In the genomic region with DNA sequence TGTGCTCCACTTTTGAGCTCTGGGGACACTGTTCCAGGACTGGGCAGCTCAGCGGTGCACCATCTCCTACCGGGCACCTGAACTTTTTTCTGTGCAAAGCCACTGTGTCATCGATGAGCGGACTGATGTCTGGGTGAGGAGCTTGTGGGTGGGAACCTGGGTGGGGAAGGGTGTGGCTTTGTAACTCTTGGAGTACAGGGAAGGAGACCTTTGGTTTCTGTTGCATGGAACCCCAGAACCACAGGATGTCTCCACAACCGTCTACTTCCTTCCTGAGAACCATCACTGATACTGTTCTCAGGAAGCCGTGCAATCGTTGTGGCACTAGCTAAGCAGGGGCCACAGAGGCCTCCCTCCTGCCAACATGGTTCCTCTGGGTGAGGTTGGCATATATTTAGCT, we compare ENCODE assay signal across 18 mouse cellular contexts. TPM values are rescaled to one million over a fixed set of nuclear protein-coding genes. Genes with fewer than 3 reads are reported as not detected.
A peak's percentile ranks its signal among the peaks of the same experiment; 100 is the strongest.
DNase-seq lines count a peak whose midpoint lies in the region; ATAC-seq and TF ChIP-seq lines count a peak whose summit lies in the region.
"Had no signal": no experiment of that assay in that cellular context is flagged by ENCODE, and none has a peak within 500 bp of the region (broad histone marks: within the 10 kb centered on the region; RNA-seq: fewer than 3 reads in every experiment).

No protein-coding gene starts in this region.

- no peaks in the 10 kb centered on the region for H3K9me3 ChIP-seq in kidney, embryonic 16.5 days (ENCODE audit: low read length)
- H3K9me3 ChIP-seq in kidney, embryonic 14.5 days (ENCODE audit: control insufficient read depth, low read length) = no peaks in the 10 kb centered on the region
- no peaks in the 10 kb centered on the region for H3K9me3 ChIP-seq in E14TG2a.4 (ENCODE audit: low read length)
- H3K9me3 ChIP-seq: embryonic facial prominence, embryonic 12.5 days; kidney, embryonic 15.5 days; midbrain, embryonic 10.5 days; neural tube, embryonic 15.5 days had no signal

- peaks cover 7% of the 10 kb centered on the region; the same call in 1 of the 2 replicates for H3K27me3 ChIP-seq in kidney, embryonic 16.5 days (ENCODE audit: insufficient read depth, low read length)
- H3K27me3 ChIP-seq in kidney, embryonic 14.5 days (ENCODE audit: control insufficient read depth, insufficient read depth, low read length) = peaks cover 3% of the 10 kb centered on the region
- no peaks in the 10 kb centered on the region for H3K27me3 ChIP-seq in E14TG2a.4 (ENCODE audit: insufficient read depth, low read length)
- H3K27me3 ChIP-seq: CH12.LX had no signal

- H3K4me2 ChIP-seq in kidney, embryonic 16.5 days (replicated peaks; ENCODE audit: low read depth, low read length) = no peak overlapping the region
- H3K4me2 ChIP-seq in kidney, embryonic 14.5 days (replicated peaks; ENCODE audit: low read depth, low read length) = no peak overlapping the region

- peaks cover 34% of the 10 kb centered on the region for H3K36me3 ChIP-seq in kidney, embryonic 16.5 days (ENCODE audit: insufficient read depth, low read length)
- H3K36me3 ChIP-seq in kidney, embryonic 14.5 days (ENCODE audit: control insufficient read depth, insufficient read depth, low read length) = peaks cover 34% of the 10 kb centered on the region
- peaks cover 66% of the 10 kb centered on the region for H3K36me3 ChIP-seq in E14TG2a.4 (ENCODE audit: insufficient read depth, low read length)

- WGBS in kidney, embryonic 16.5 days = 87% methylated on average over 7 of the region's 7 CpGs
- WGBS in kidney, embryonic 14.5 days = 90% methylated on average over 7 of the region's 7 CpGs

- peak overlapping the region; percentile 91 for H3K27ac ChIP-seq in kidney, embryonic 16.5 days (ENCODE audit: low read length)
- H3K27ac ChIP-seq in kidney, embryonic 14.5 days (ENCODE audit: low read depth, low read length) = no peak overlapping the region
- H3K27ac ChIP-seq: embryonic facial prominence, embryonic 12.5 days; midbrain, embryonic 10.5 days; neural tube, embryonic 15.5 days had no signal

- no peak for TF ChIP-seq CTCF in E14TG2a.4 (conservative IDR thresholded peaks at IDR 0.05; ENCODE audit: low read length)

- ATAC-seq in kidney, embryonic 16.5 days (ENCODE audit: low FRiP score, low TSS enrichment) = no peak
- no peak for ATAC-seq in kidney, embryonic 14.5 days (ENCODE audit: low FRiP score, low TSS enrichment)
- peak; percentile 57 for ATAC-seq in megakaryocyte, adult 5-6 weeks (ENCODE audit: poor library complexity, severe bottlenecking)
- ATAC-seq: forebrain, postnatal 0 days had no signal

- no peak overlapping the region for H3K4me3 ChIP-seq in kidney, embryonic 16.5 days (ENCODE audit: low read length)
- H3K4me3 ChIP-seq in kidney, embryonic 14.5 days (ENCODE audit: low read length) = no peak overlapping the region
- H3K4me3 ChIP-seq in E14TG2a.4 (replicated peaks; ENCODE audit: low read length) = peak overlapping the region; percentile 95
- H3K4me3 ChIP-seq: embryonic facial prominence, embryonic 12.5 days; heart, adult 2 months; kidney, embryonic 15.5 days; midbrain, embryonic 10.5 days; neural tube, embryonic 15.5 days had no signal

- H3K4me1 ChIP-seq in kidney, embryonic 16.5 days (ENCODE audit: insufficient read depth, low read length) = peaks cover 48% of the 10 kb centered on the region
- H3K4me1 ChIP-seq in kidney, embryonic 14.5 days (ENCODE audit: control insufficient read depth, insufficient read depth, low read length) = peaks cover 31% of the 10 kb centered on the region
- H3K4me1 ChIP-seq in E14TG2a.4 (replicated peaks; ENCODE audit: low read depth, low read length) = peaks cover 91% of the 10 kb centered on the region

- peak; percentile 62 for DNase-seq in induced T-regulatory cell, adult 2 months (ENCODE audit: low read depth)
- no peak for DNase-seq in right cerebral cortex, postnatal 14 days
- no peak for DNase-seq in right cerebral cortex, adult 2 months (ENCODE audit: low spot score in 2 of 2)
- no peak for DNase-seq in layer of hippocampus, postnatal 14 days (ENCODE audit: low spot score in 2 of 2)
- DNase-seq: cerebellum, adult 2 months; forebrain, postnatal 0 days; left cerebral cortex, postnatal 4 days had no signal

- H3K9ac ChIP-seq in kidney, embryonic 16.5 days (replicated peaks; ENCODE audit: low read length) = no peak overlapping the region
- H3K9ac ChIP-seq in kidney, embryonic 14.5 days (ENCODE audit: low read depth, low read length) = no peak overlapping the region
- H3K9ac ChIP-seq: embryonic facial prominence, embryonic 12.5 days; forebrain, postnatal 0 days; kidney, embryonic 15.5 days; neural tube, embryonic 15.5 days had no signal

RNA-seq across cellular contexts. Expression of a gene that starts 2.5 kb away (rescaled TPM):
- 153 and 169 TPM in 2 replicates for polyA plus RNA-seq in kidney, embryonic 16.5 days (2015; fragmentation: Nextera tagmentation; extraction: Ambion mirVana)
- 125 and 129 TPM in 2 replicates for polyA plus RNA-seq in kidney, embryonic 14.5 days (2014; fragmentation: Nextera tagmentation; extraction: Ambion mirVana)
- 99.9 and 101 TPM in 2 replicates for total RNA-seq in megakaryocyte, adult 5-6 weeks (2015)
- total RNA-seq in megakaryocyte, adult 5-6 weeks (2017) = 71.1 and 84.6 TPM in 2 replicates
- 10 to 100 TPM; 90.5 to 91.4 TPM for total RNA-seq in layer of hippocampus, postnatal 14 days (2021)

RNA-seq across cellular contexts. Expression of a gene that starts 2.5 kb away (rescaled TPM):
- polyA plus RNA-seq in kidney, embryonic 16.5 days (2015; fragmentation: Nextera tagmentation; extraction: Ambion mirVana) = 57.4 and 63.8 TPM in 2 replicates
- 18.1 and 34.4 TPM in 2 replicates for polyA plus RNA-seq in kidney, embryonic 14.5 days (2014; fragmentation: Nextera tagmentation; extraction: Ambion mirVana)
- total RNA-seq in megakaryocyte, adult 5-6 weeks (2015) = 7.5 and 8.2 TPM in 2 replicates
- total RNA-seq in megakaryocyte, adult 5-6 weeks (2017) = 6.7 and 12.2 TPM in 2 replicates
- 10 to 100 TPM; 21.3 to 21.7 TPM for total RNA-seq in layer of hippocampus, postnatal 14 days (2021)

RNA-seq across cellular contexts. Expression of a gene that starts 6.6 kb away (rescaled TPM):
- polyA plus RNA-seq in kidney, embryonic 16.5 days (2015; fragmentation: Nextera tagmentation; extraction: Ambion mirVana) = 96.3 and 102 TPM in 2 replicates
- 31.6 and 32.1 TPM in 2 replicates for polyA plus RNA-seq in kidney, embryonic 14.5 days (2014; fragmentation: Nextera tagmentation; extraction: Ambion mirVana)
- total RNA-seq in megakaryocyte, adult 5-6 weeks (2015) = 373 and 391 TPM in 2 replicates
- total RNA-seq in megakaryocyte, adult 5-6 weeks (2017) = 160 and 168 TPM in 2 replicates
- 100 to 1,000 TPM; 512 to 548 TPM for total RNA-seq in layer of hippocampus, postnatal 14 days (2021)

RNA-seq across cellular contexts. Expression of a gene that starts 18.8 kb away (rescaled TPM):
- polyA plus RNA-seq in kidney, embryonic 16.5 days (2015; fragmentation: Nextera tagmentation; extraction: Ambion mirVana) = not detected in 2 replicates
- not detected in 2 replicates for polyA plus RNA-seq in kidney, embryonic 14.5 days (2014; fragmentation: Nextera tagmentation; extraction: Ambion mirVana)
- total RNA-seq in megakaryocyte, adult 5-6 weeks (2015) = not detected in 2 replicates
- not detected in 2 replicates for total RNA-seq in megakaryocyte, adult 5-6 weeks (2017)
- total RNA-seq in layer of hippocampus, postnatal 14 days (2021) = not detected
- total RNA-seq: forebrain, postnatal 0 days; heart, adult 2 months; left cerebral cortex, postnatal 4 days had no signal
- polyA plus RNA-seq: cerebellum, adult 2 months; embryonic facial prominence, embryonic 12.5 days; heart, adult 2 months; hindbrain, embryonic 11.5 days; kidney, embryonic 15.5 days; midbrain, embryonic 10.5 days; neural tube, embryonic 15.5 days had no signal

RNA-seq across cellular contexts. Expression of a gene that starts 21.1 kb away (rescaled TPM):
- 33.0 and 36.0 TPM in 2 replicates for polyA plus RNA-seq in kidney, embryonic 16.5 days (2015; fragmentation: Nextera tagmentation; extraction: Ambion mirVana)
- polyA plus RNA-seq in kidney, embryonic 14.5 days (2014; fragmentation: Nextera tagmentation; extraction: Ambion mirVana) = 18.5 and 26.0 TPM in 2 replicates
- 26.7 and 34.8 TPM in 2 replicates for total RNA-seq in megakaryocyte, adult 5-6 weeks (2015)
- total RNA-seq in megakaryocyte, adult 5-6 weeks (2017) = 12.8 and 21.3 TPM in 2 replicates
- total RNA-seq in layer of hippocampus, postnatal 14 days (2021) = 100 to 1,000 TPM; 110 to 115 TPM
